Mouse (Mus musculus): ENCODE measurements at regions not wholly inside any gene's neighbourhood (a gene's known extent, or its start where the extent isn't known, plus 50 kb on each side); places are given as distances from the start of the nearest gene placed in this dataset.

- DNase-seq (ENCODE audit: low spot score), result no peak
These were observed 69.0 kb upstream of the Egln3 start for GRCm38 (mm10) chr12:54272696-54273095.

- no peak for DNase-seq (ENCODE audit: low spot score)
These were observed 68.6 kb upstream of the Egln3 start for GRCm38 (mm10) chr12:54272226-54272625.

- DNase-seq (ENCODE audit: low spot score), result no peak
These were observed 62.2 kb upstream of the Egln3 start for GRCm38 (mm10) chr12:54265852-54266251.

- peak; percentile 5 for DNase-seq (ENCODE audit: low spot score)
These were observed 61.5 kb upstream of the Egln3 start for GRCm38 (mm10) chr12:54264893-54265835.

GRCm38 (mm10) chr12:54264418-54264733, 60.7 kb upstream of the Egln3 start:
- DNase-seq (ENCODE audit: low spot score), result no peak

GRCm38 (mm10) chr12:54263733-54264417, 60.2 kb upstream of the Egln3 start:
- DNase-seq (ENCODE audit: low spot score), result no peak

- no peak for DNase-seq (ENCODE audit: low spot score)
These were observed 58.8 kb upstream of the Egln3 start for GRCm38 (mm10) chr12:54262236-54263005.

GRCm38 (mm10) chr12:54261426-54261825, 57.8 kb upstream of the Egln3 start:
- no peak for DNase-seq (ENCODE audit: low spot score)

- DNase-seq (ENCODE audit: low spot score), result no peak
These were observed 56.8 kb upstream of the Egln3 start for GRCm38 (mm10) chr12:54260502-54260901.

GRCm38 (mm10) chr12:54257776-54258433, 54.2 kb upstream of the Egln3 start:
- DNase-seq (ENCODE audit: low spot score), result no peak

- DNase-seq (ENCODE audit: low spot score), result no peak
These were observed 53.0 kb upstream of the Egln3 start for GRCm38 (mm10) chr12:54256506-54257128.
